Mouse (Mus musculus) bone marrow, adult 2 months (tissue): ENCODE data around the gene Cxcl16. TPM values are rescaled to one million over a fixed set of nuclear protein-coding genes. Genes with fewer than 3 reads are reported as not detected.
"Not testable (repeated sequence)": the region's sequence is repeated elsewhere in the genome, so short reads cannot be mapped to it uniquely, and the experiment has no call there.

ENCODE experiments used
- H3K27ac ChIP-seq: fragments of 200-500 bp; 2 replicates; pipeline ENCODE4 v1.5.1; 2012; ENCODE audit warnings: low read depth, mild to moderate bottlenecking, control low read depth, inconsistent platforms, low read length; ENCODE audit not compliant: control insufficient read depth, poor library complexity, insufficient read depth
- H3K4me1 ChIP-seq: fragments of 200-500 bp; 2 replicates; pipeline ENCODE4 v1.6.1; 2011; ENCODE audit warnings: low read length; ENCODE audit not compliant: control insufficient read depth, insufficient read depth
- H3K4me3 ChIP-seq: fragments of 200-500 bp; replicated peaks from 2 replicates; pipeline ENCODE3; 2011; ENCODE audit warnings: mild to moderate bottlenecking, low read depth, low read length, control low read depth; ENCODE audit not compliant: control insufficient read depth
- CTCF ChIP-seq: fragments of 200-500 bp; IDR thresholded peaks from 2 replicates; pipeline ENCODE4 v1.5.1; 2011; ENCODE audit warnings: low read length, control low read depth; ENCODE audit not compliant: control insufficient read depth, insufficient read depth
- POLR2A ChIP-seq: fragments of 200-500 bp; IDR thresholded peaks from 2 replicates; pipeline ENCODE4 v1.6.1; 2011; ENCODE audit warnings: low read depth, mild to moderate bottlenecking, control low read depth, low read length, borderline replicate concordance; ENCODE audit not compliant: control insufficient read depth
- WGBS: fragments of 180-500 bp; shearing (Covaris S2); methylation state at CpG from one replicate; pipeline ENCODE4 v1.1.7; 2018; 5-methylcytosine and 5-hydroxymethylcytosine counted together
- polyA plus RNA-seq: library from polyadenylated mRNA; stranded (reverse); fragments of >200 nt; gene quantifications from 2 replicates; pipeline ENCODE4 v1.2.4, GENCODE M21; 2011; ENCODE audit warnings: low replicate concordance; ENCODE audit not compliant: missing spikeins, insufficient read depth, insufficient read length

Gene Cxcl16
- polyA plus RNA-seq, 1 experiment: 3.2 TPM

DNA sequence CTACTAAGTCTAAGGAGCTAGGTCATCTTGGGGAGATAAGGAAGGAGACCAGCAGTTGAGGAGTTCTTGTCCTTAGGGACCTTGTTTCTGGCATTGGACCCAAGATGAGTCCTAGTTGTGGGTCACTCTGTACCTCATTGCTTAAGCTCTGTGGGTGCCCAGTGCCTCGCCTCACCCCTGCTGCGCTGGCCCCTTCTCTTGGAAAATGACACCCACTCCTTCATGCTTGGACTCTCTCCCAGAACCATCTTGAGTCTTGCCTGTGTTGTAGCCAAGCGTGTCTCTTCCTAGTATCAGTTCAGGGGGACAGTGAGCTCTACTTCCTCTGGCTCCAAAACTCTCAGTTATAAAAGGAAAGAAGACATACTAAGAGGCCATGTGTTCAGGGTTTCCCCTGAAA lies 29.4 kb upstream of the Cxcl16 start:
- TF ChIP-seq POLR2A (no peak), CTCF (no peak)
- WGBS: 69% methylated on average over 3 of the region's 3 CpGs
- Histone ChIP-seq H3K4me1 (no peaks in the 10 kb centered on the region), H3K27ac (no peak overlapping the region; the same call in 1 of the 2 replicates), H3K4me3 (no peak overlapping the region)

DNA sequence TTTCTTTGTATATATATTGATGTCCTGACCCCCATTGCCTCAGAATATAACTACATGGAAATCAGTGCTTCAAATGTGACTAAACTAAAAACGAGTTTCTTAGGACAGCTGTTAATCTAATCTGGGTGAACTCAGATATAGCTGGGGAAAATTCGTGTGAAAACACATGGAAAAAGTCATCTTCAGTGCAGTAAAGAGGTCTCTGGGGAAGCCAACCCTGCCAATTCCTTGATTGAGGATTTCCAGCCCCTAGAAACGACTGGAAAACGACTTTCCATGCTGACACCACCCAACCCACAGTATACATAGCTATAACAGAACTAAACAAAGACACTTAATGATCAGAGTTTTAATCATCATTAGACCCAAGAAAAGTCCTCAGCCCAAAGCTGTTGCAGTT lies 28.0 kb upstream of the Cxcl16 start:
- 63% methylated on average over 4 of the region's 4 CpGs for WGBS
- Histone ChIP-seq H3K4me1 (no peaks in the 10 kb centered on the region), H3K27ac (no peak overlapping the region), H3K4me3 (no peak overlapping the region)
- no peak for TF ChIP-seq CTCF
- no peak for TF ChIP-seq POLR2A

DNA sequence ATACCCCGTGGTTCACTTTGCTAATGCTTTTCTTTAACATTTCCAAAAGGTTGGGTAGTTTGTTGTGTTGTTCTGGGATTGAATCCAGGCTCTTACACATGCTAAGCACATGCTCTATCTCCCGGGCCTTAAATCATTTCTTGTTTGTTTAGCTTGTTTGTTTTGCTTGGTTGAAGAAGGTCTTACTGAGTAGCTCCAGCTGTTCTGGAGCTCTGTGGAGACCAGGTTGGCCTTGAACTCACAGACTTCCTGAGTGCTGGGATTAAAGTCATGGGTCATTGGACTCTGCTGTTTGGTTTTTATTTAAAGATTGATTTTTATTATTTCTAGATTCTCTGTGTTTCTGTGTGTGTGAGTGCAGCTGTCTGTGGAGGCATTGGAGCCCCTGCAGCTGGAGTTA lies 25.7 kb upstream of the Cxcl16 start:
- Histone ChIP-seq H3K4me1 (no peaks in the 10 kb centered on the region), H3K27ac (no peak overlapping the region), H3K4me3 (no peak overlapping the region)
- no peak for TF ChIP-seq POLR2A
- no peak for TF ChIP-seq CTCF
- 70% methylated on average over 2 of the region's 2 CpGs for WGBS

DNA sequence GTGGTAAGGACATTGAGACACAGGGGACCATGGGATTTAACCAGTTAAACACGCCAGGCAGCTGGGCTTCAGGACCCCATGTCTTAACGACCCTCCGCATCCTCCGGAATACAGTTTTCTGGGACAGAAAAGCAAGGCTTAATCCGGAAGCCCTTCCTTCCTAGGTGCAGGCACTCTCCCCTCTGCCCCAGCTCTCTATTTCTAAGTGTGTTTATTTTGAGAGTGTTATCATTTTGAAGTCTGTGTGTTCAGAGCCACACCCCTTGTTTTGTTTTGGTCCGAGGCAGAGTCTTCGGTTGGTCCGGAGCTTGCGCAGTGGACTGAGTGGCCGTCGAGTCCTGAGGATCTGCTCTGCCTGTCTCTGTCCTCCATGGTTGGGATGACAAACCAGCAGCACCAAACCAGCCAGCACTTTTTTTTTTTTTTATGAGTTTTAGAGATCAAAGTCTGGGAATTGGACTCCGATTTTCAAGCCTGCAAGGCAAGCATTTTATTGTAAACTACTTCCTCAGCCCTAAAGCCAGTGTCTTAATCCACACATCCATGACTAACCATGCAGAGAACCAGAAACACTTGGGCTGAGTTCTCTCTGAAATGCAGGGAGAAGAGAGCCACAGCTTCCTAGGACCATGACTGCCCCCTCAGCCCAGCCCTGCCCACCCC lies 15.2 kb upstream of the Cxcl16 start:
- Histone ChIP-seq H3K27ac (no peak overlapping the region), H3K4me1 (no peaks in the 10 kb centered on the region), H3K4me3 (no peak overlapping the region)
- TF ChIP-seq CTCF (no peak), POLR2A (no peak)
- WGBS: 82% methylated on average over 12 of the region's 12 CpGs

DNA sequence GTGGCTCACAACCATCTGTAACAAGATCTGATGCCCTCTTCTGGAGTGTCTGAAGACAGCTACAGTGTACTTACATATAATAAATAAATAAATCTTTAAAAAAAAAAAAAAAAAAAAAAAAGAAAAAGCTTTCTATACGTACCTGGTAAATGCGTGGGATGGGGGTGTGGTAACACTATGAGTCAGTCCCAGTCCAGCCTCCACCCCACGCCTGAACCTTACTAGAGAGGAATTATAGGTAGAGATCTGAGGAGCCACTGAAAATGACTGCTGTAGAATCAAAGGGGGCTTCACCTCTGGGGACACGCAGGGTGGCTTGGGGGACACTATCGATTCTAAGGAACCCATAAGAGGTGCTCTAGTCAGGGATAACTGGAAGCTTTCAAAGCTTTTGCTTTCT lies 13.5 kb upstream of the Cxcl16 start:
- H3K4me3 ChIP-seq, H3K4me1 ChIP-seq, H3K27ac ChIP-seq: not testable (repeated sequence)
- 79% methylated on average over 5 of the region's 5 CpGs for WGBS

DNA sequence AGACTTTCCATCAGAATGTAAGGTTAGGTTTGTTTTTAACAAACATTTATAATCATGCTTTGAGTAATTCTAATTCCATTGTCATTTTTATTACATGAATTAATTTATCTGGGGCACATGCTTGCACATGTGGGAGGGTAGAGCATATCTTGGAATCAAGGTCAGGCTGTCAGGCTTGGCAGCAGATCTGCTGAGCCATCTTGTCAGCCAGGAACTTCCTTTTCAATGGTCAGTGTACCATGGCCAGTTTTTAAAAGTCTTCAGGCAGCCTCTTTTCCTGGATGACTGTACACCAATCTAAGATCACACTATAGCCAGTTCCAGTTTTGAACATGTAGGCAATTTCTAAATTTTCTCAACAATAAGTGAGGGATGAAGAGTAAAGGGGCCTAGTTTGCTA lies 12.9 kb upstream of the Cxcl16 start:
- no peak overlapping the region for H3K27ac ChIP-seq
- no peak overlapping the region for H3K4me3 ChIP-seq
- H3K4me1 ChIP-seq: no peaks in the 10 kb centered on the region; the same call in 1 of the 2 replicates
- TF ChIP-seq CTCF (no peak), POLR2A (no peak)

DNA sequence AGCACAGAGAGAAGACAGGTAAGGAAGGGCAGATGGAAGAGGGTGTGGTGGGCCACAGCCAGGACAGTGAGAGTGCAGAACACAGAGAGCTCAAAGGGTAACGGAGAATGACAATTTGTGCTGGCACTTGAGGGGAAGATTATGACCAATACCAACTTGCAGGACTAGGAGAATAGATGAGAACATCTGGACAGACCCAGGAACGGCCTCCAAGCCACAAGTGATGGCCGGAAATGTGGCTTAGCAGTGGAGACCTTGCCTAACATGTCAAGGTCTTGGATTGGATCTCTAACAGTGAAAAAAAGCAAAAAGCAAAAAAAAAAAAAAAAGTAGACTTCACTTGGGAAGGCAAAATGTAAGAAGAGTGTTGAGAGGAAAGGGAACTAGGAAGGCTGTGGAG lies 10.0 kb upstream of the Cxcl16 start:
- no peak overlapping the region for H3K27ac ChIP-seq

DNA sequence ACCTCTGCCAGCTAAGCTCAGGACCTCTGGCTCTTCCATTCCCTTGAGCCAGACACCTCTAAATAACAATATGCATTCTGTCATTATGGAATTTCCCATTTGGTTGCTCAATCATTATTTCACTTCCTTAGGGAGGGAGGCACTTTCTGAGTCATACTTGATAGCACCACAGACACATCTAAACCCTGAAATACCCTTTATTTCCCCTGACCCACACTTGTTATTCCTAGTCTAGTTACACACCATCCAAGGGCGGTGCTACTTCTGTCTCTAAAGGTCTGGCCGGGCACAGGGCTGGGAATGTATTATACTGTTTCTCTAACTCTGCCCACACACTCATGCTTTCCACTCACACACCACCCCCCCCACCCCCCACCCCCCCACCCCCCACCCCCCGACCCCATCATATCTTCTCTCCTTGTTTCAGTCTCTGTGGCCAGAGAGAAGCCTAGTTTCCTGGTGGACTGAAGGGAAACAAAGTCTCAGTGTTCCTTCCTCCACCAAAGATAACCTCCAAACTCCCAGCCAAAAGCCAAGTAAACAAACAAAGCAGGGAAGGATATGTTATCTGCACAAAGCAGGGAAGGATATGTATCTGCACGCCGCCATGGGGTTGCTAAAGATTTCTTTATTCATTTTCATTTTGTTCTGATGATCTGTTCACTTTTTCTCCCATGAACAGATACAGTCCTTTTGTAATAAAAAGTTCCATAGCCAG lies 8.3 kb upstream of the Cxcl16 start:
- H3K27ac ChIP-seq: no peak overlapping the region
- no peak for TF ChIP-seq CTCF
- TF ChIP-seq POLR2A: no peak
- 69% methylated on average over 5 of the region's 5 CpGs for WGBS
- no peak overlapping the region for H3K4me3 ChIP-seq
- H3K4me1 ChIP-seq: no peaks in the 10 kb centered on the region; the same call in 1 of the 2 replicates

More for the DNA sequence above, 10.0 kb upstream of the Cxcl16 start:
- TF ChIP-seq CTCF (no peak), POLR2A (no peak)
- Histone ChIP-seq H3K4me1 (no peaks in the 10 kb centered on the region; the same call in 1 of the 2 replicates), H3K4me3 (no peak overlapping the region)
- 74% methylated on average over 3 of the region's 3 CpGs for WGBS

DNA sequence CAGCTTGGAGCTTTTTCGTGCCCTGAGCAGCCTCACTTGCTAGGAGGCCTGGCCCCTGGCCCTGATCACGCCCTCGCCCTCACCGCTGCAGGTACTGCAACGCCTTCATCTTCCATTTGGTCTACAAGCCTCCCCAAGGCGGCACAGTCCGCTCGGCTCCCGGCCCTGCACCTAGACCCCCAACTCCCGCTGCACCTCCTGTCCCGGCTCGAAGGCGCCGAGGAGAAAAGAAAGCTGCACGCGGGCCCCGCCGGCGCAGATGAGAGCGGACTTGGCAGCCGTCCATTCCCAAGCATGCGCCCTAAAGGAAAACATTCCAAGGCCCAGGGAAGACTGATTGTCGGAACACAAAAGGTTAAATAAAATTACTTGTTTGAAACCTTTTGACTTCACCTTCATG lies 6.0 kb upstream of the Cxcl16 start:
- H3K4me3 ChIP-seq: no peak overlapping the region
- TF ChIP-seq POLR2A (no peak), CTCF (no peak)
- no peak overlapping the region for H3K27ac ChIP-seq
- no peaks in the 10 kb centered on the region; the same call in 1 of the 2 replicates for H3K4me1 ChIP-seq
- 63% methylated on average over 23 of the region's 23 CpGs for WGBS
